Mouse (Mus musculus) limb, embryonic 13.5 days (tissue): ENCODE results near the gene Zfp13. TPM values are rescaled to one million over a fixed set of nuclear protein-coding genes. Genes with fewer than 3 reads are reported as not detected.
"Not testable (repeated sequence)": the region's sequence is repeated elsewhere in the genome, so short reads cannot be mapped to it uniquely, and the experiment has no call there.

Experiments
- ATAC-seq: fragments of 200-750 bp; cut with Nextera tagmentation; 2 replicates; pipeline ENCODE4 v1.8.0; 2017; ENCODE audit warnings: low read depth, moderate number of reproducible peaks, moderate TSS enrichment; ENCODE audit not compliant: low FRiP score
- H3K27ac ChIP-seq: fragments of 300-500 bp; sonication (generic); 2 replicates; pipeline ENCODE4 v1.5.1; 2015; ENCODE audit warnings: inconsistent platforms, mild to moderate bottlenecking, moderate library complexity
- H3K27me3 ChIP-seq: fragments of 300-500 bp; sonication (generic); 2 replicates; pipeline ENCODE4 v1.6.1; 2015; ENCODE audit warnings: mild to moderate bottlenecking, inconsistent platforms
- H3K36me3 ChIP-seq: fragments of 300-500 bp; sonication (generic); 2 replicates; pipeline ENCODE4 v1.6.1; 2015; ENCODE audit warnings: inconsistent platforms, mild to moderate bottlenecking, moderate library complexity
- H3K4me1 ChIP-seq: fragments of 300-500 bp; sonication (generic); 2 replicates; pipeline ENCODE4 v1.6.1; 2015; ENCODE audit warnings: inconsistent platforms
- H3K4me2 ChIP-seq: fragments of 300-500 bp; sonication (generic); replicated peaks from 2 replicates; pipeline ENCODE4 v1.6.1; 2015; ENCODE audit warnings: inconsistent platforms, mild to moderate bottlenecking, moderate library complexity
- H3K4me3 ChIP-seq: fragments of 300-500 bp; sonication (generic); 2 replicates; pipeline ENCODE4 v1.5.1; 2015; ENCODE audit warnings: moderate library complexity, mild to moderate bottlenecking, inconsistent platforms
- H3K9ac ChIP-seq: fragments of 300-500 bp; sonication (generic); 2 replicates; pipeline ENCODE4 v1.6.1; 2015; ENCODE audit warnings: mild to moderate bottlenecking, inconsistent platforms
- H3K9me3 ChIP-seq: fragments of 300-500 bp; sonication (generic); 2 replicates; pipeline ENCODE4 v1.6.1; 2016; ENCODE audit warnings: inconsistent platforms
- WGBS: fragments of 180-500 bp; shearing (Covaris S2); methylation state at CpG from one replicate; pipeline ENCODE4 v1.1.7; 2015; 5-methylcytosine and 5-hydroxymethylcytosine counted together
- polyA plus RNA-seq: library from polyadenylated mRNA; unstranded; fragments of >200 nt; fragmentation: Nextera tagmentation; extraction: Ambion mirVana; gene quantifications from 2 replicates; pipeline ENCODE4 v1.2.1, GENCODE M21; 2015

Zfp13 gene
- polyA plus RNA-seq, 1 experiment from 2014 or later, result 19.9 TPM

- WGBS, result 6% methylated on average over 27 of the region's 27 CpGs
Observed at GRCm38 (mm10) chr17:23537554-23538255, 61.6 kb downstream of the Zfp13 start.

GRCm38 (mm10) chr17:23535046-23535788 lies 64.1 kb downstream of the Zfp13 start:
- H3K4me3 ChIP-seq, ATAC-seq, H3K9me3 ChIP-seq, H3K9ac ChIP-seq, H3K36me3 ChIP-seq, H3K27ac ChIP-seq, H3K4me1 ChIP-seq: not testable (repeated sequence)
- 3% methylated on average over 17 of the region's 29 CpGs for WGBS
- Histone ChIP-seq H3K4me2 (peak overlapping the region; percentile 32; the same call in 1 of the 2 replicates), H3K27me3 (peaks cover 47% of the 10 kb centered on the region)

More at GRCm38 (mm10) chr17:23537554-23538255, 61.6 kb downstream of the Zfp13 start:
- no peak overlapping the region for H3K27ac ChIP-seq
- peak overlapping the region; percentile 36 for H3K4me3 ChIP-seq
- peaks cover 20% of the 10 kb centered on the region for H3K4me1 ChIP-seq
- ATAC-seq, result no peak
- H3K4me2 ChIP-seq, result peak overlapping the region; percentile 59
- peak overlapping the region; percentile 39 for H3K9ac ChIP-seq
- no peaks in the 10 kb centered on the region for H3K9me3 ChIP-seq
- H3K27me3 ChIP-seq, result peaks cover 69% of the 10 kb centered on the region
- no peaks in the 10 kb centered on the region for H3K36me3 ChIP-seq

DNA sequence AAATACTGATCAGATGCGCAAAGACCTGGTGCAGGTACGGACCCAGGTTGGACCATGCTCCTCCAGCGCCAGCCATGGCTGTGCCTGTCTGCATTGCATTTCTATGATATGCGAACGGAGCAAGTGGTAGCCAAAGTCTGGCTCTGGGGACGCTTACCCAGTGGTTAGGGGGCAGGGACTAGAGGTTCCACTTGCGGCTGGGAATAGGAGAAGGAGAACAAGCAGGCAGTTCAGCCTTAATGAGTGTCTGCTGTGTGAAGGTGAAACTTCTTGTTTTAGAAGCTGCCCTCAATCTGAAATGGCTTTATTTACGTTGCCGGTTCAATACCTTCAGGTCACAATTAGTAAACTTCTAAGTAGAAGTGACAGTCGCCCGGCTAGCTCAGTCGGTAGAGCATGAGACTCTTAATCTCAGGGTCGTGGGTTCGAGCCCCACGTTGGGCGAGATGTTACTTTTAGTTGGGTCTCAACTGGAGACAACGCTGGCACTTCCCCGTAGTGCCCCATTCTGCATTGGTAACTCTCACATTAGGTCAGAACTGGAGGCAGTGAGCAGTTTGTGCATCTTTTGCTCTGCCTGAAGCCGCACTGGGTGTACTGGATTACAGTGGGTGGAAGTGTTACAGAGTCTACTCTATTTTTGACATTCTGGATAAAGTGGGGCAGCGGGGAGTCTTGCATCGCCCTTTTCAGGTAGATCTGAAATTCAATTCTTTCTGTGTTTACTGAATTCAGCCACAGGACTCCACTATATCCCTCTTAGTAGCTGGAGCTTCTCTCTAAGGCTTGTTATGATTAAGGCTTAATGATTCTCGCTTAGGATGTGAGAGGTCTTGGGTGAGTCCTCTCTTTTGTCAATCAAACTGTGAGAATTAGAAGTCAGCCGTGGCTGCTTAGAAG lies 65.4 kb downstream of the Zfp13 start:
- not testable (repeated sequence) for H3K9ac ChIP-seq, ATAC-seq, H3K4me3 ChIP-seq, H3K9me3 ChIP-seq, H3K27ac ChIP-seq, H3K36me3 ChIP-seq, H3K4me1 ChIP-seq
- WGBS, result 10% methylated on average over 11 of the region's 23 CpGs
- H3K4me2 ChIP-seq, result 0 out of 2 replicates have a peak overlapping the region, but pooled peaks have one; percentile 14
- H3K27me3 ChIP-seq, result peaks cover 33% of the 10 kb centered on the region

DNA sequence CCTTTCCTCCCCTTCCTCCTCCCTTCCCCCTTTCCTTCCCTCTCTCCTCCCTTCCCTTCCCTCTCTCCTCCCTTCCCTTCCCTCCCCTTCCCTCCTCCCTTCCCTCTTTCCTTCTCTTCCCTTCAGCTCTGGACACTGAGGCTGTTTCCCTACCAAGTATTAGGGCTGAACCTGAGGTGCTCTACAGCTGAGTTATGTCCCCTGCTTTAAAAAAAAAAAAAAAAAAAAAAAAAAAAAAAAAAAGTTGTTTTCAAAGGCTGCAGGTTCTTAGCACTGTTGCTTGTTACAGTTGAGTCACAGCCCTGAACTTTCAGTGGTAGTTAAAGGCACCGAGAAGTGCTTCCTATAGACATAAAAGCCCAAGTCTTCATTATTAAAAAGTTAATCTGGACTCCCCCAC lies 67.9 kb downstream of the Zfp13 start:
- ATAC-seq, H3K4me3 ChIP-seq, H3K36me3 ChIP-seq, H3K4me1 ChIP-seq, H3K9ac ChIP-seq, H3K9me3 ChIP-seq, H3K27ac ChIP-seq, H3K4me2 ChIP-seq: not testable (repeated sequence)
- 21% methylated on average over 1 of the region's 1 CpGs for WGBS
- peaks cover 13% of the 10 kb centered on the region for H3K27me3 ChIP-seq

Other genes starting within 250 kb of the Zfp13 start
- gene Vmn2r116, start 214.9 kb downstream of the Zfp13 start, polyA plus RNA-seq, result not detected in 2 replicates
- not detected in 2 replicates for gene Vmn2r117, start 119.8 kb downstream of the Zfp13 start, polyA plus RNA-seq
- gene Zfp213, start 35.2 kb downstream of the Zfp13 start, polyA plus RNA-seq, result 21.0 and 21.7 TPM in 2 replicates
- 0.56 and 0.57 TPM in 2 replicates for gene Zscan10, start 1.4 kb upstream of the Zfp13 start, polyA plus RNA-seq
- 0.81 and 1.0 TPM in 2 replicates for gene Mmp25, start 45.8 kb upstream of the Zfp13 start, polyA plus RNA-seq
- gene Bicdl2, start 61.0 kb upstream of the Zfp13 start, polyA plus RNA-seq, result 1.7 and 2.2 TPM in 2 replicates
- 65.0 and 66.9 TPM in 2 replicates for gene Hcfc1r1, start 74.1 kb upstream of the Zfp13 start, polyA plus RNA-seq
- 45.6 and 48.4 TPM in 2 replicates for gene Thoc6, start 74.4 kb upstream of the Zfp13 start, polyA plus RNA-seq
- gene Tnfrsf12a, start 78.0 kb upstream of the Zfp13 start, polyA plus RNA-seq, result 15.4 and 17.1 TPM in 2 replicates
- gene Cldn6, start 79.8 kb upstream of the Zfp13 start, polyA plus RNA-seq, result 16.8 and 19.8 TPM in 2 replicates
- gene Cldn9, start 84.5 kb upstream of the Zfp13 start, polyA plus RNA-seq, result 8.3 and 10.1 TPM in 2 replicates
- gene 1520401A03Rik, start 123.3 kb upstream of the Zfp13 start, polyA plus RNA-seq, result 2.3 and 3.0 TPM in 2 replicates
- 47.5 and 52.8 TPM in 2 replicates for gene Pkmyt1, start 126.8 kb upstream of the Zfp13 start, polyA plus RNA-seq
- 15.5 and 16.1 TPM in 2 replicates for gene Paqr4, start 141.4 kb upstream of the Zfp13 start, polyA plus RNA-seq
- gene Kremen2, start 146.3 kb upstream of the Zfp13 start, polyA plus RNA-seq, result 39.5 and 46.3 TPM in 2 replicates
- gene Flywch1, start 172.1 kb upstream of the Zfp13 start, polyA plus RNA-seq, result 103 and 107 TPM in 2 replicates
- gene Flywch2, start 186.6 kb upstream of the Zfp13 start, polyA plus RNA-seq, result 68.0 and 70.5 TPM in 2 replicates
- 606 and 615 TPM in 2 replicates for gene Srrm2, start 191.0 kb upstream of the Zfp13 start, polyA plus RNA-seq
- gene Elob, start 229.6 kb upstream of the Zfp13 start, polyA plus RNA-seq, result 1,219 and 1,256 TPM in 2 replicates
- not detected in 2 replicates for gene Prss33, start 236.6 kb upstream of the Zfp13 start, polyA plus RNA-seq
- not detected in 2 replicates for gene Prss32, start 244.4 kb upstream of the Zfp13 start, polyA plus RNA-seq
- gene Prss41, start 244.7 kb upstream of the Zfp13 start, polyA plus RNA-seq, result 1.7 and 2.4 TPM in 2 replicates